Mouse (Mus musculus) spleen, adult 10 weeks (tissue): Measurements from ENCODE around the gene Gm6205. TPM values are rescaled to one million over a fixed set of nuclear protein-coding genes. Genes with fewer than 3 reads are reported as not detected.

ENCODE experiments used
- polyA plus RNA-seq: library from polyadenylated mRNA; stranded (reverse); fragments of 350-450 nt; fragmentation: Illumina TruSeq; extraction: RNeasy Lipid Tissue Mini Kit (QIAGEN cat#74804); gene quantifications from one replicate; pipeline ENCODE4 v1.2.3, GENCODE M21; 2015; ENCODE audit warnings: low replicate concordance; ENCODE audit not compliant: insufficient read depth

The Gm6205 gene
- polyA plus RNA-seq, result not detected

DNA sequence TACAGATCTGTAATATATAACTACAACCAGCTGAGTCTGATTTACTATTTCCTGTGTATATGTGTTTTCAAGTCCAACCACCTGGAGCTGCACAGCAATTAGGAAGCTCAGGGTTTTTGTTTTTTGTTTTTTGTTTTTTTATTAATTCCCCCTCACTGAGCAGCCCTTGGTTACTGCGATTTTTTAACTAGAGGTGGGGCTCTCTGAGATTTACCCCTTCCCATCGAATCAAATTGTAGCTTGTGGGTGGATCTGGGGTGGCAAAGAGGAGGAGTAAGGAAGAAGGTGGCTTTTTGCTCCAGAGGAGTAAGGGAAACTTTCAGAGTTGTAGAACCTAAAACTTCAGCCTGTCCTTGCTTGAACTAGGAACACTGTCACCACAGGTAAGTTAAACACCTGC, at the start of gene Gm6205:
TSS of gene Gm6205 (plus strand) at position 301 of the 400 bp plus-strand sequence.

GRCm38 (mm10) chr5:94616242-94616641, 31.9 kb upstream of the Gm6205 start, which contains the start of gene Gm3147:
Gene Gm3147, minus strand, starts transcription at chr5:94616342.

DNA sequence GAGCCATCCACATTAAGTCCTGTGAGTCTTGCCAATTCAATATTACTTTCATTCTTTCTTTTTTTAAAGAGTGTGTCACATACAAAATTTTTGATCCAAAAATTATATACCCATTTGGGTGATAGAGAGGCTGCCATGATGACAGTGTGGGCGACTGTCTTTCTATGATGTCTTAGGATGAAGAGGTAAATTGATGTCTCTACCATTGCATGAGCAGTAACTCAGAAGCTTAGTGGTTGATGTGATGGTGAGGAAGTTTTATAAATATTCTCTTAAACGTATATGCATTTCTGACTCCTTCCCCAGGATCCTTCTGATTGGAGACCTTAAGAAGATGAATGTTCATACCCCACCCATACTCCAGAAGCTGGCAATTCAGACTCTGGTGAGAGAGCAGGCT, 24.5 kb upstream of the Gm6205 start, which contains the start of gene Gm6509:
TSS of gene Gm6509 (plus strand) at position 301 of the 400 bp plus-strand sequence.

Other genes starting within 250 kb of the Gm6205 start
- not detected for gene Gm7682, start 202.6 kb upstream of the Gm6205 start, polyA plus RNA-seq
- gene Gm3139, start 122.1 kb upstream of the Gm6205 start, polyA plus RNA-seq, result not detected
- gene Gm3147, start 32.0 kb upstream of the Gm6205 start, polyA plus RNA-seq, result not detected
- gene Gm6509, start 24.4 kb upstream of the Gm6205 start, polyA plus RNA-seq, result not detected
- gene Gm3183, start 217.1 kb downstream of the Gm6205 start, polyA plus RNA-seq, result not detected